Mouse (Mus musculus) hindbrain, embryonic 13.5 days (tissue): Measurements from ENCODE around the gene Frg2f1. TPM values are rescaled to one million over a fixed set of nuclear protein-coding genes. Genes with fewer than 3 reads are reported as not detected.
A peak's percentile ranks its signal among the peaks of the same experiment; 100 is the strongest.
"Not testable (repeated sequence)": the region's sequence is repeated elsewhere in the genome, so short reads cannot be mapped to it uniquely, and the experiment has no call there.

Experiments
- ATAC-seq: fragments of 200-750 bp; cut with Nextera tagmentation; 2 replicates; pipeline ENCODE4 v1.8.0; 2017; ENCODE audit warnings: moderate TSS enrichment; ENCODE audit not compliant: low FRiP score
- H3K27ac ChIP-seq: fragments of 300-500 bp; sonication (generic); 2 replicates; pipeline ENCODE4 v1.5.1; 2015; ENCODE audit warnings: inconsistent platforms, mild to moderate bottlenecking, moderate library complexity
- H3K27me3 ChIP-seq: fragments of 300-500 bp; sonication (generic); 2 replicates; pipeline ENCODE4 v1.6.1; 2015; ENCODE audit warnings: mild to moderate bottlenecking, inconsistent platforms
- H3K36me3 ChIP-seq: fragments of 300-500 bp; sonication (generic); 2 replicates; pipeline ENCODE4 v1.6.1; 2015; ENCODE audit warnings: mild to moderate bottlenecking, inconsistent platforms
- H3K4me1 ChIP-seq: fragments of 300-500 bp; sonication (generic); replicated peaks from 2 replicates; pipeline ENCODE4 v1.6.1; 2015; ENCODE audit warnings: inconsistent platforms
- H3K4me2 ChIP-seq: fragments of 300-500 bp; sonication (generic); 2 replicates; pipeline ENCODE4 v1.6.1; 2015; ENCODE audit warnings: inconsistent platforms, mild to moderate bottlenecking, moderate library complexity
- H3K4me3 ChIP-seq: fragments of 300-500 bp; sonication (generic); 2 replicates; pipeline ENCODE4 v1.5.1; 2015; ENCODE audit warnings: mild to moderate bottlenecking, inconsistent platforms
- H3K9ac ChIP-seq: fragments of 300-500 bp; sonication (generic); 2 replicates; pipeline ENCODE4 v1.6.1; 2015; ENCODE audit warnings: mild to moderate bottlenecking, inconsistent platforms
- H3K9me3 ChIP-seq: fragments of 300-500 bp; sonication (generic); 2 replicates; pipeline ENCODE4 v1.6.1; 2016; ENCODE audit warnings: inconsistent platforms
- WGBS: fragments of 180-500 bp; shearing (Covaris S2); methylation state at CpG from one replicate; pipeline ENCODE4 v1.1.7; 2015; 5-methylcytosine and 5-hydroxymethylcytosine counted together
- polyA plus RNA-seq: library from polyadenylated mRNA; unstranded; fragments of >200 nt; fragmentation: Nextera tagmentation; extraction: Ambion mirVana; gene quantifications from 2 replicates; pipeline ENCODE4 v1.2.1, GENCODE M21; 2015

The Frg2f1 gene
- polyA plus RNA-seq, 1 experiment from 2014 or later, result 5.5 TPM

- not testable (repeated sequence) for ATAC-seq, H3K27ac ChIP-seq, H3K4me3 ChIP-seq, H3K9me3 ChIP-seq, H3K4me2 ChIP-seq, H3K9ac ChIP-seq, H3K36me3 ChIP-seq, H3K27me3 ChIP-seq
- WGBS, result 94% methylated on average over 4 of the region's 4 CpGs
- peaks cover 26% of the 10 kb centered on the region for H3K4me1 ChIP-seq
Observed at GRCm38 (mm10) chr4:119536615-119537014, 2.7 kb downstream of the Frg2f1 start, which contains the start of gene Foxj3. TSS of gene Foxj3 (plus strand) at chr4:119537004.

GRCm38 (mm10) chr4:119535103-119535502, 4.2 kb downstream of the Frg2f1 start:
- 54% methylated on average over 4 of the region's 4 CpGs for WGBS
- Histone ChIP-seq H3K9me3 (no peaks in the 10 kb centered on the region), H3K9ac (no peak overlapping the region), H3K4me3 (no peak overlapping the region), H3K4me2 (no peak overlapping the region), H3K27me3 (no peaks in the 10 kb centered on the region), H3K27ac (no peak overlapping the region), H3K36me3 (no peaks in the 10 kb centered on the region), H3K4me1 (peaks cover 11% of the 10 kb centered on the region)
- ATAC-seq, result no peak

- Histone ChIP-seq H3K27ac (no peak overlapping the region), H3K4me3 (no peak overlapping the region), H3K4me2 (no peak overlapping the region), H3K36me3 (no peaks in the 10 kb centered on the region), H3K4me1 (no peaks in the 10 kb centered on the region), H3K9me3 (no peaks in the 10 kb centered on the region), H3K9ac (no peak overlapping the region), H3K27me3 (no peaks in the 10 kb centered on the region)
- 66% methylated on average over 2 of the region's 2 CpGs for WGBS
- ATAC-seq, result no peak
Observed at GRCm38 (mm10) chr4:119531813-119532212, 7.5 kb downstream of the Frg2f1 start.

- no peaks in the 10 kb centered on the region for H3K9me3 ChIP-seq
- no peak for ATAC-seq
- H3K27ac ChIP-seq, result no peak overlapping the region
- no peak overlapping the region for H3K4me3 ChIP-seq
- no peak overlapping the region for H3K9ac ChIP-seq
- no peak overlapping the region for H3K4me2 ChIP-seq
- H3K27me3 ChIP-seq, result no peaks in the 10 kb centered on the region
- H3K36me3 ChIP-seq, result no peaks in the 10 kb centered on the region
- peaks cover 12% of the 10 kb centered on the region for H3K4me1 ChIP-seq
Observed at GRCm38 (mm10) chr4:119526329-119526845, 12.9 kb downstream of the Frg2f1 start.

GRCm38 (mm10) chr4:119524466-119524865, 14.9 kb downstream of the Frg2f1 start:
- H3K9ac ChIP-seq, result no peak overlapping the region
- no peaks in the 10 kb centered on the region for H3K27me3 ChIP-seq
- H3K9me3 ChIP-seq, result no peaks in the 10 kb centered on the region
- H3K27ac ChIP-seq, result peak overlapping the region; percentile 88
- no peaks in the 10 kb centered on the region for H3K36me3 ChIP-seq
- H3K4me3 ChIP-seq, result no peak overlapping the region
- ATAC-seq, result no peak
- no peak overlapping the region; the same call in 1 of the 2 replicates for H3K4me2 ChIP-seq
- WGBS, result 88% methylated on average over 2 of the region's 2 CpGs
- peaks cover 12% of the 10 kb centered on the region for H3K4me1 ChIP-seq

GRCm38 (mm10) chr4:119524010-119524409, 15.3 kb downstream of the Frg2f1 start:
- H3K9me3 ChIP-seq, result no peaks in the 10 kb centered on the region
- H3K36me3 ChIP-seq, result no peaks in the 10 kb centered on the region
- H3K4me2 ChIP-seq, result no peak overlapping the region; the same call in 1 of the 2 replicates
- no peaks in the 10 kb centered on the region for H3K27me3 ChIP-seq
- H3K9ac ChIP-seq, result no peak overlapping the region
- H3K27ac ChIP-seq, result peak overlapping the region; percentile 88
- 0 out of 2 replicates have a peak, but pooled peaks have one; percentile 36 for ATAC-seq
- no peak overlapping the region for H3K4me3 ChIP-seq
- peaks cover 12% of the 10 kb centered on the region for H3K4me1 ChIP-seq
- WGBS, result 66% methylated on average over 1 of the region's 1 CpGs

GRCm38 (mm10) chr4:119523575-119523974, 15.8 kb downstream of the Frg2f1 start:
- Histone ChIP-seq H3K4me3 (no peak overlapping the region), H3K4me2 (no peak overlapping the region; the same call in 1 of the 2 replicates), H3K36me3 (no peaks in the 10 kb centered on the region), H3K4me1 (peaks cover 12% of the 10 kb centered on the region), H3K27me3 (no peaks in the 10 kb centered on the region), H3K27ac (peak overlapping the region; percentile 88), H3K9me3 (no peaks in the 10 kb centered on the region), H3K9ac (no peak overlapping the region)
- peak; percentile 71; the same call in 1 of the 2 replicates for ATAC-seq
- 60% methylated on average over 4 of the region's 4 CpGs for WGBS

- Histone ChIP-seq H3K9ac (no peak overlapping the region), H3K27me3 (no peaks in the 10 kb centered on the region), H3K36me3 (no peaks in the 10 kb centered on the region), H3K4me3 (no peak overlapping the region), H3K9me3 (no peaks in the 10 kb centered on the region), H3K4me2 (no peak overlapping the region), H3K4me1 (no peaks in the 10 kb centered on the region), H3K27ac (no peak overlapping the region)
- 77% methylated on average over 3 of the region's 3 CpGs for WGBS
- ATAC-seq, result no peak
Observed at GRCm38 (mm10) chr4:119512731-119513141, 26.6 kb downstream of the Frg2f1 start.

- no peak overlapping the region for H3K9ac ChIP-seq
- no peaks in the 10 kb centered on the region for H3K36me3 ChIP-seq
- no peaks in the 10 kb centered on the region for H3K4me1 ChIP-seq
- ATAC-seq, result no peak
- H3K9me3 ChIP-seq, result no peaks in the 10 kb centered on the region
- no peaks in the 10 kb centered on the region for H3K27me3 ChIP-seq
- WGBS, result 65% methylated on average over 2 of the region's 2 CpGs
- H3K27ac ChIP-seq, result no peak overlapping the region
- no peak overlapping the region for H3K4me3 ChIP-seq
- H3K4me2 ChIP-seq, result no peak overlapping the region
Observed at GRCm38 (mm10) chr4:119511591-119511990, 27.7 kb downstream of the Frg2f1 start.

GRCm38 (mm10) chr4:119498319-119498848, 40.9 kb downstream of the Frg2f1 start:
- H3K36me3 ChIP-seq, result no peaks in the 10 kb centered on the region
- H3K4me2 ChIP-seq, result no peak overlapping the region
- no peak for ATAC-seq
- no peak overlapping the region for H3K4me3 ChIP-seq
- WGBS, result 67% methylated on average over 5 of the region's 5 CpGs
- H3K27me3 ChIP-seq, result peaks cover 19% of the 10 kb centered on the region
- H3K9me3 ChIP-seq, result no peaks in the 10 kb centered on the region
- H3K4me1 ChIP-seq, result no peaks in the 10 kb centered on the region
- no peak overlapping the region for H3K27ac ChIP-seq
- no peak overlapping the region for H3K9ac ChIP-seq

GRCm38 (mm10) chr4:119492933-119493327, 46.4 kb downstream of the Frg2f1 start:
- peak overlapping the region; percentile 61 for H3K4me2 ChIP-seq
- 35% methylated on average over 10 of the region's 10 CpGs for WGBS
- ATAC-seq, result peak; percentile 51
- H3K36me3 ChIP-seq, result no peaks in the 10 kb centered on the region
- H3K9ac ChIP-seq, result peak overlapping the region; percentile 78
- peak overlapping the region; percentile 60 for H3K4me3 ChIP-seq
- H3K27me3 ChIP-seq, result peaks cover 22% of the 10 kb centered on the region
- peak overlapping the region; percentile 86 for H3K27ac ChIP-seq
- H3K9me3 ChIP-seq, result no peaks in the 10 kb centered on the region; the same call in 1 of the 2 replicates
- H3K4me1 ChIP-seq, result peaks cover 28% of the 10 kb centered on the region

GRCm38 (mm10) chr4:119492291-119492932, 46.9 kb downstream of the Frg2f1 start, which contains the start of gene Rimkla:
TSS of gene Rimkla (minus strand) at chr4:119492628.
- Histone ChIP-seq H3K9ac (peak within 1 kb of the TSS; percentile 78), H3K27ac (peak within 1 kb of the TSS; percentile 86)
- peak; percentile 93 for ATAC-seq

More at GRCm38 (mm10) chr4:119492291-119492932, 46.9 kb downstream of the Frg2f1 start, which contains the start of gene Rimkla:
- H3K4me3 ChIP-seq, result peak within 1 kb of the TSS; percentile 60
- H3K9me3 ChIP-seq, result no peaks in the 10 kb centered on the region; the same call in 1 of the 2 replicates
- no peaks in the 10 kb centered on the region for H3K36me3 ChIP-seq
- H3K27me3 ChIP-seq, result peaks cover 22% of the 10 kb centered on the region
- WGBS, result 0% methylated on average over 52 of the region's 77 CpGs
- peak within 1 kb of the TSS; percentile 61 for H3K4me2 ChIP-seq
- H3K4me1 ChIP-seq, result peaks cover 28% of the 10 kb centered on the region
